Mouse (Mus musculus) skeletal muscle tissue, adult 2 months (tissue): Measurements from ENCODE around the gene Syn3.
"Not testable (repeated sequence)": the region's sequence is repeated elsewhere in the genome, so short reads cannot be mapped to it uniquely, and the experiment has no call there.

Source experiments
- DNase-seq: peaks from one replicate; pipeline ENCODE4 v3.0.0-alpha.2; 2012; ENCODE audit warnings: low read depth, low spot score

The Syn3 gene

GRCm38 (mm10) chr10:86153221-86153620 lies 345.5 kb downstream of the Syn3 start:
- no peak for DNase-seq

- DNase-seq: no peak
Observed at GRCm38 (mm10) chr10:86151357-86151756, 347.3 kb downstream of the Syn3 start.

- no peak for DNase-seq
Observed at GRCm38 (mm10) chr10:86150076-86150475, 348.6 kb downstream of the Syn3 start.

- DNase-seq: no peak
Observed at GRCm38 (mm10) chr10:86149029-86149818, 349.5 kb downstream of the Syn3 start.

GRCm38 (mm10) chr10:86139061-86139681 lies 359.5 kb downstream of the Syn3 start:
- no peak for DNase-seq

- no peak for DNase-seq
Observed at GRCm38 (mm10) chr10:86137589-86138173, 361.0 kb downstream of the Syn3 start.

GRCm38 (mm10) chr10:86137106-86137505 lies 361.6 kb downstream of the Syn3 start:
- no peak for DNase-seq

GRCm38 (mm10) chr10:86136249-86136648 lies 362.4 kb downstream of the Syn3 start:
- DNase-seq: no peak

GRCm38 (mm10) chr10:86134848-86135247 lies 363.8 kb downstream of the Syn3 start:
- no peak for DNase-seq

GRCm38 (mm10) chr10:86134336-86134735 lies 364.4 kb downstream of the Syn3 start:
- no peak for DNase-seq

- DNase-seq: no peak
Observed at GRCm38 (mm10) chr10:86132420-86132956, 366.2 kb downstream of the Syn3 start.

GRCm38 (mm10) chr10:86129046-86129445 lies 369.6 kb downstream of the Syn3 start:
- no peak for DNase-seq

- peak; percentile 47 for DNase-seq
Observed at GRCm38 (mm10) chr10:86126478-86126877, 372.2 kb downstream of the Syn3 start.

- no peak for DNase-seq
Observed at GRCm38 (mm10) chr10:86125421-86125820, 373.3 kb downstream of the Syn3 start.

GRCm38 (mm10) chr10:86124115-86124514 lies 374.6 kb downstream of the Syn3 start:
- no peak for DNase-seq

GRCm38 (mm10) chr10:86123224-86123623 lies 375.5 kb downstream of the Syn3 start:
- DNase-seq: peak; percentile 15

- not testable (repeated sequence) for DNase-seq
Observed at GRCm38 (mm10) chr10:86122456-86122855, 376.2 kb downstream of the Syn3 start.

- no peak for DNase-seq
Observed at GRCm38 (mm10) chr10:86116268-86116667, 382.4 kb downstream of the Syn3 start.

GRCm38 (mm10) chr10:86114431-86114848 lies 384.3 kb downstream of the Syn3 start:
- no peak for DNase-seq

GRCm38 (mm10) chr10:86108797-86109196 lies 389.9 kb downstream of the Syn3 start:
- DNase-seq: no peak

- peak; percentile 27 for DNase-seq
Observed at GRCm38 (mm10) chr10:86107681-86108080, 391.0 kb downstream of the Syn3 start.

- no peak for DNase-seq
Observed at GRCm38 (mm10) chr10:86103976-86104375, 394.7 kb downstream of the Syn3 start.
